Comparison of ENCODE assay signal across 19 mouse cellular contexts in genomic region chr4:89518027-89518426, GRCm38 (mm10).
DNase-seq lines count a peak whose midpoint lies in the region; ATAC-seq and TF ChIP-seq lines count a peak whose summit lies in the region.
"Had no signal": no experiment of that assay in that cellular context is flagged by ENCODE, and none has a peak within 500 bp of the region (broad histone marks: within the 10 kb centered on the region; RNA-seq: fewer than 3 reads in every experiment).

No protein-coding gene starts in this region.

- peaks cover 16% of the 10 kb centered on the region; the same call in 1 of the 2 replicates for H3K9me3 ChIP-seq in G1E (replicated peaks)
- H3K9me3 ChIP-seq: embryonic facial prominence, embryonic 10.5 days; embryonic facial prominence, embryonic 12.5 days had no signal

- H3K4me1 ChIP-seq in G1E (ENCODE audit: insufficient read depth, low read depth, low read length), result no peaks in the 10 kb centered on the region

- no peak for TF ChIP-seq CTCF in G1E (IDR thresholded peaks at IDR 0.05; ENCODE audit: low read depth, low read length)

- ATAC-seq in G1E (ENCODE audit: extremely low read depth, insufficient number of reproducible peaks, low FRiP score, poor library complexity, severe bottlenecking), result peak; percentile 59
- 0 out of 2 replicates have a peak, but pooled peaks have one; percentile 13 for ATAC-seq in megakaryocyte progenitor cell, adult 5-6 weeks (replicated peaks; ENCODE audit: poor library complexity)
- no peak for ATAC-seq in monocyte, adult 5-6 weeks (replicated peaks; ENCODE audit: insufficient number of reproducible peaks, low FRiP score, low TSS enrichment, poor library complexity, severe bottlenecking)
- ATAC-seq: activated CD4-positive, CD25-positive, alpha-beta regulatory T cell, adult 4 months; forebrain, embryonic 14.5 days; forebrain, embryonic 16.5 days; Patski had no signal

- H3K27me3 ChIP-seq in G1E (ENCODE audit: insufficient read depth, low read length), result no peaks in the 10 kb centered on the region
- H3K27me3 ChIP-seq: Patski had no signal

- H3K4me3 ChIP-seq in G1E (ENCODE audit: low read depth, low read length), result no peak overlapping the region
- H3K4me3 ChIP-seq: embryonic facial prominence, embryonic 10.5 days; embryonic facial prominence, embryonic 12.5 days had no signal

- DNase-seq in G1E (ENCODE audit: low spot score), result no peak
- no peak for DNase-seq in thymus, postnatal 10 days (ENCODE audit: low spot score in 2 of 2)
- no peak for DNase-seq in right cerebral cortex, adult 2 months (ENCODE audit: low spot score in 2 of 2)
- DNase-seq: adrenal gland, adult 8-10 months; adrenal gland, postnatal 14 days; adrenal gland, postnatal 36 days; cerebellum, adult 11-12 months; cerebellum, adult 2 months; cerebellum, adult 9-10 months; cerebellum, postnatal 10 days; cerebellum, postnatal 25 days had no signal

- H3K36me3 ChIP-seq in G1E (replicated peaks), result no peaks in the 10 kb centered on the region
- H3K36me3 ChIP-seq: embryonic facial prominence, embryonic 10.5 days; embryonic facial prominence, embryonic 12.5 days had no signal
